Mouse (Mus musculus) embryo, embryonic 9.5 days (tissue): Measurements from ENCODE around the gene Gm17581.

Experiments
- DNase-seq: peaks from one replicate; pipeline ENCODE4 v3.0.0-alpha.2; 2017; ENCODE audit errors: extremely low spot score

The Gm17581 gene

DNA sequence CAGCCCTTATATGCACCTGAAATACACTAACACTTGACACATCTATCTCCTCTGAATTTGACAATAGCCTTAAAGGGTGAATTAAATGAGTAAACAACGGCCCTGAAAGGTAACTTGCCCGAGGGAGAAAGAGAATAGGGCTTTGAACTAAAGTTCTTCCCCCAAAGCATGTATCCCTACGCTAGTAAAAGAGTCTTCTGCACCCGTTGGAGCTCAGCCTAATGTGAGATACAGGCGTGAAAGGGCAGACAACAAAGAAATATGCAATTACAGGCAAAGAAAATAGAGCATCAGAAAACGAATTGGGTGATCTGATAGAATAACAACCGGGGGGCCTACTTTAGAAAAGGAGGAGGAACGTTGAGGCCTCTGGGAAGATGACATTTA lies 44.3 kb downstream of the Gm17581 start:
- no peak for DNase-seq

DNA sequence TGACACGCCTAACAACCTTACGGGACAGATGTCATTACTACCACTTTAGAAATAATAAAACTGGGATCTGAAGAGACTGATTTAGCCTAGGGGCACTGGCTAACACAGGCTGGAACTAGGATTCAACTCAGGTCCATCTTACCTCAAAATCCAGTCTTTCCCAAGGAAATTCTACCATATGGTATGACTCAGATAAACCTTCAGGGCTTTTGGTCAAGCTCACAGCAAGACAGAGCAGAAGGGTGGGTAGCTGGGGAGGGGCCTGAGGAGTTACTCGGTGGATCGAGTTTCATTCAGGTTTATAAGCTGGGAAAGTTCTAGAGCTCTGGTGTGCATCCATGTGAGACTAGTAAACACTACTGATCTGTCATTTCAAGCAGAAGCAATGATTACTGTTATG lies 46.5 kb downstream of the Gm17581 start:
- no peak for DNase-seq

DNA sequence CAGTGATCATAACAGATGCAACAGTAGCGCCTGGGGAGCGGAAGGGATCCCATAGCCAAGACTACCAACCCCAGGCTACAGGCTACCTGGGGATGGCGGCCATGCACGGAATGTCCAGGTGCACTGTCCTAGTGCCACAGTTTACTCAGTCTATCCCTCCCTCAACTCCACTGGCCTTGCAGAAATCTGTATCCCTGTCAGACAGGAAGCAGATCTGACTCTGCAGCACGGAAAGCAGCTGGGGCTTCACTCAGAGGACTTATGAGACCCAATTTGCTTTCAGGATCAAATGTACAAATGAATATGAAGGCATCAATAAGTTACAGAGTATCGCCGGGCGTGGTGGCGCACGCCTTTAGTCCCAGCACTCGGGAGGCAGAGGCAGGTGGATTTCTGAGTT lies 47.9 kb downstream of the Gm17581 start:
- DNase-seq, result no peak

DNA sequence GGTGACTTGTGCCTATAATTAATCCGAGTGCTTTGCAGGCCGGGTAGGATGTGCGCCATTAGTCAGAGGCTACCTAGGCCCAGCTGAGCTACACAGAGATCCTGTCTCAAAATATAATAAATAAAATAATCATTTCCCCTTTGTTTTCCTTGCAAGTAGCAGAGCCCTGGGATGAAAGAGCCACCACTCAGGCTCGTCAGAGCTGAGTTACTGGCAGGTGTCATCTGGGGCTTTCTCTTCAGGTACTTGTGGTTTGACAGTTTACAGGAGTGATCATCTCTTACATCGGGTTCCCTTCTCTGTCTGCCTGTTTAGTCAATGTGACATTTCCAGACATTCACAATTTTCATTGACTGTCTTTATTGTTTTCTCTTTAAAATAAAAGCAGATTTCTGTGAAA lies 49.1 kb downstream of the Gm17581 start:
- DNase-seq, result no peak
